Mouse (Mus musculus): Measurements from ENCODE around the gene Krt8. TPM values are rescaled to one million over a fixed set of nuclear protein-coding genes. Genes with fewer than 3 reads are reported as not detected.
"Not testable (repeated sequence)": the region's sequence is repeated elsewhere in the genome, so short reads cannot be mapped to it uniquely, and the experiment has no call there.

Gene Krt8
- polyA plus RNA-seq, 1 experiment from 2014 or later: 8.4 TPM

- Histone ChIP-seq H3K27me3 (peaks cover 65% of the 10 kb centered on the region), H3K4me2 (replicated peaks) (no peak overlapping the region), H3K4me1 (peaks cover 26% of the 10 kb centered on the region), H3K4me3 (no peak overlapping the region), H3K27ac (replicated peaks) (no peak overlapping the region), H3K36me3 (no peaks in the 10 kb centered on the region), H3K9ac (replicated peaks) (no peak overlapping the region), H3K9me3 (no peaks in the 10 kb centered on the region)
- WGBS: 39% methylated on average over 11 of the region's 11 CpGs
- ATAC-seq (ENCODE audit: low FRiP score, low read depth): no peak
Observed at GRCm38 (mm10) chr15:102006317-102006716, 2.0 kb upstream of the Krt8 start.

- Histone ChIP-seq H3K27me3 (peaks cover 75% of the 10 kb centered on the region), H3K4me3 (no peak overlapping the region), H3K4me2 (replicated peaks) (no peak overlapping the region), H3K9ac (replicated peaks) (no peak overlapping the region), H3K9me3 (no peaks in the 10 kb centered on the region), H3K27ac (replicated peaks) (no peak overlapping the region), H3K4me1 (peaks cover 26% of the 10 kb centered on the region), H3K36me3 (no peaks in the 10 kb centered on the region)
- ATAC-seq (ENCODE audit: low FRiP score, low read depth): no peak
- 43% methylated on average over 4 of the region's 4 CpGs for WGBS
Observed at GRCm38 (mm10) chr15:102005290-102005689, 1.0 kb upstream of the Krt8 start.

GRCm38 (mm10) chr15:102003516-102003915, 766 bp downstream of the Krt8 start:
- H3K4me2 ChIP-seq (replicated peaks): peak overlapping the region; percentile 53
- H3K9me3 ChIP-seq: no peaks in the 10 kb centered on the region
- H3K36me3 ChIP-seq: no peaks in the 10 kb centered on the region
- H3K9ac ChIP-seq (replicated peaks): no peak overlapping the region
- H3K27ac ChIP-seq (replicated peaks): no peak overlapping the region
- H3K27me3 ChIP-seq: peaks cover 78% of the 10 kb centered on the region
- WGBS: 11% methylated on average over 12 of the region's 12 CpGs
- no peak for ATAC-seq (ENCODE audit: low FRiP score, low read depth)
- peak overlapping the region; percentile 33 for H3K4me3 ChIP-seq
- peaks cover 26% of the 10 kb centered on the region for H3K4me1 ChIP-seq

- Histone ChIP-seq H3K4me2 (replicated peaks) (peak overlapping the region; percentile 53), H3K36me3 (no peaks in the 10 kb centered on the region), H3K4me3 (peak overlapping the region; percentile 33), H3K9ac (replicated peaks) (peak overlapping the region; percentile 37; the same call in 1 of the 2 replicates), H3K27me3 (peaks cover 75% of the 10 kb centered on the region), H3K4me1 (peaks cover 24% of the 10 kb centered on the region), H3K27ac (replicated peaks) (no peak overlapping the region), H3K9me3 (no peaks in the 10 kb centered on the region)
- peak; percentile 68 for ATAC-seq (ENCODE audit: low FRiP score, low read depth)
- 2% methylated on average over 33 of the region's 34 CpGs for WGBS
Observed at GRCm38 (mm10) chr15:102002646-102003488, 1.4 kb downstream of the Krt8 start.

DNA sequence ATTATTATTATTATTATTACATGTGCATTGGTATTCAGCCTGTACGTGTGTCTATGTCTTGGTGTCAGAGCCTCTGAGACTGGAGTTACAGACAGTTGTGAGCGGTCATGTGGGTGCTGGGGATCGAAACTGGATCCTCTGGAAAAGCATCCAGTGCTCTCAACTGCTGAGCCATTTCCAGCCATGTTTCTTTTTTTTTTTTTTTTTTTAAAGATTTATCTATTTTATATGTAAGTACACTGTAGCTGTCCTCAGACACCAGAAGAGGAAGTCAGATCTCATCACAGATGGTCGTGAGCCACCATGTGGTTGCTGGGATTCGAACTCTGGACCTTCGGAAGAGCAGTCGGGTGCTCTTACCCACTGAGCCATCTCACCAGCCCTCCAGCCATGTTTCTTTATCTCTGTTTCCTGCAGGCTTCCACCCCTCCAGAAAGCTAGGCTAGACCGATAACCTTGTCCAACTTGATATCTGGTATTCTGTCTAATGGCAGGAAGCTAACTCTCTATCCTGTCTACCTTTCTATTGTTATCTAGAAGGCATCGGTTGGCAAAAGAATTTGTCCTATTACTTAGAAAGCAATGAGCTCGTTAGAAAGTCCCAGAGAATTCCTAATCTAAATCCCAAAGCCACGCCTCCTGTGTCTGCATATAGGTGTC, 4.5 kb downstream of the Krt8 start:
- ATAC-seq (ENCODE audit: low FRiP score, low read depth): no peak
- Histone ChIP-seq H3K9ac (replicated peaks) (no peak overlapping the region), H3K27ac (replicated peaks) (no peak overlapping the region), H3K4me1 (peaks cover 10% of the 10 kb centered on the region), H3K9me3 (no peaks in the 10 kb centered on the region), H3K4me2 (replicated peaks) (no peak overlapping the region), H3K36me3 (no peaks in the 10 kb centered on the region), H3K4me3 (no peak overlapping the region), H3K27me3 (peaks cover 54% of the 10 kb centered on the region)
- 89% methylated on average over 11 of the region's 11 CpGs for WGBS

DNA sequence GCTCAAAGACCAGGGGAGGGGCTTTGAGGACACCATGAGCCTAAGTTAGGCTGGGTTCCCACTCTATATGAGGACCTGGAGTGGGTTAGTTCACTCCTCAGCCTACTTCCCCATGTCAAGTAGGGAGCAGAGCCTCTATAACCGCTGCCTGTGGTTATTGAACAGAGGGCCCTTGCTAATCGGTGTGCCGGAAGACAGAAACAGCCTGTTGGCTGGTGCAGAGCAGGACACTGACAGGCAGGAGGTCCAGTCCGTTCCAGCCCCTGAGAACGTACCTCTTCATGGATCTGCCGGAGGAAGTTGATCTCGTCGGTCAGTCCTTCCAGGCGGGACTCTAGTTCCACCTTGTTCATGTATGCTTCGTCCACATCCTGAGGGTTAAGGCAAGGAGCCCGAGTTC, 5.1 kb downstream of the Krt8 start:
- WGBS: 93% methylated on average over 11 of the region's 11 CpGs
- no peak for ATAC-seq (ENCODE audit: low FRiP score, low read depth)
- Histone ChIP-seq H3K27ac (replicated peaks) (no peak overlapping the region), H3K9me3 (no peaks in the 10 kb centered on the region), H3K4me3 (no peak overlapping the region), H3K36me3 (no peaks in the 10 kb centered on the region), H3K4me1 (peaks cover 10% of the 10 kb centered on the region), H3K27me3 (peaks cover 52% of the 10 kb centered on the region), H3K9ac (replicated peaks) (no peak overlapping the region), H3K4me2 (replicated peaks) (no peak overlapping the region)

GRCm38 (mm10) chr15:101996450-101997078, 7.7 kb downstream of the Krt8 start:
- H3K4me1 ChIP-seq; ATAC-seq (ENCODE audit: low FRiP score, low read depth); H3K27ac ChIP-seq (replicated peaks); H3K9ac ChIP-seq (replicated peaks); H3K9me3 ChIP-seq; H3K36me3 ChIP-seq; H3K4me3 ChIP-seq; H3K4me2 ChIP-seq (replicated peaks): not testable (repeated sequence)
- peaks cover 42% of the 10 kb centered on the region for H3K27me3 ChIP-seq
- WGBS: 84% methylated on average over 11 of the region's 11 CpGs

- H3K36me3 ChIP-seq: no peaks in the 10 kb centered on the region
- no peaks in the 10 kb centered on the region for H3K4me1 ChIP-seq
- no peak overlapping the region for H3K4me3 ChIP-seq
- no peak overlapping the region for H3K27ac ChIP-seq (replicated peaks)
- peaks cover 36% of the 10 kb centered on the region for H3K27me3 ChIP-seq
- no peak overlapping the region for H3K4me2 ChIP-seq (replicated peaks)
- WGBS: 87% methylated on average over 4 of the region's 4 CpGs
- ATAC-seq (ENCODE audit: low FRiP score, low read depth): no peak
- H3K9me3 ChIP-seq: no peaks in the 10 kb centered on the region
- no peak overlapping the region for H3K9ac ChIP-seq (replicated peaks)
Observed at GRCm38 (mm10) chr15:101995484-101996236, 8.6 kb downstream of the Krt8 start.

DNA sequence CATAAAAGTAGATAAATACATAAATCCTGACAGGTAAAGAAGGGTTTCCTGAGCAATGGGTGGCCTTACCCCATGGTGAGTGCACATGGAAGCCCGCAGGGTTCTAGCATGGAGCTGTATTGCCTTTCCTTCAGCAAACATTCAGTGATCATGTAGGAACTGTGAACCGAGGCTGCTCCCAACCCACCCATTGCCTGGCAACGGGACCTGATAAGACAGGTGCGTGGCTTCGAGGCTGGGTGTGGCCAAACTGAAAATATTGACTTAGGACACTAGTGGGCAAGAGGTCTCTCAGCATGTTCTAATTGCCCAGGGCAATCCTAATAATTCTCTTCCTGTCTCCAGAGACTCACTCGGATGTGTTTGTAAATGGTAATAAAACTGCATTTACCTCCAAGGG, 9.9 kb downstream of the Krt8 start:
- peaks cover 33% of the 10 kb centered on the region for H3K27me3 ChIP-seq
- no peaks in the 10 kb centered on the region for H3K9me3 ChIP-seq
- no peak overlapping the region for H3K4me3 ChIP-seq
- H3K4me2 ChIP-seq (replicated peaks): no peak overlapping the region
- no peaks in the 10 kb centered on the region for H3K4me1 ChIP-seq
- H3K36me3 ChIP-seq: no peaks in the 10 kb centered on the region
- H3K27ac ChIP-seq (replicated peaks): no peak overlapping the region
- H3K9ac ChIP-seq (replicated peaks): no peak overlapping the region
- no peak for ATAC-seq (ENCODE audit: low FRiP score, low read depth)
- WGBS: 92% methylated on average over 6 of the region's 6 CpGs

- Histone ChIP-seq H3K27me3 (peaks cover 36% of the 10 kb centered on the region), H3K27ac (replicated peaks) (no peak overlapping the region), H3K4me1 (no peaks in the 10 kb centered on the region), H3K9me3 (no peaks in the 10 kb centered on the region), H3K9ac (replicated peaks) (no peak overlapping the region), H3K36me3 (no peaks in the 10 kb centered on the region), H3K4me3 (no peak overlapping the region), H3K4me2 (replicated peaks) (no peak overlapping the region)
- no peak for ATAC-seq (ENCODE audit: low FRiP score, low read depth)
- WGBS: 85% methylated on average over 6 of the region's 6 CpGs
Observed at GRCm38 (mm10) chr15:101990946-101991345, 13.3 kb downstream of the Krt8 start.

GRCm38 (mm10) chr15:101988714-101989113, 15.6 kb downstream of the Krt8 start:
- ATAC-seq (ENCODE audit: low FRiP score, low read depth): no peak
- H3K4me1 ChIP-seq: peaks cover 3% of the 10 kb centered on the region; the same call in 1 of the 2 replicates
- no peak overlapping the region for H3K4me2 ChIP-seq (replicated peaks)
- H3K27ac ChIP-seq (replicated peaks): no peak overlapping the region
- no peak overlapping the region for H3K4me3 ChIP-seq
- H3K27me3 ChIP-seq: peaks cover 29% of the 10 kb centered on the region
- no peaks in the 10 kb centered on the region for H3K36me3 ChIP-seq
- no peaks in the 10 kb centered on the region for H3K9me3 ChIP-seq
- WGBS: 63% methylated on average over 8 of the region's 8 CpGs
- H3K9ac ChIP-seq (replicated peaks): no peak overlapping the region

Measured in midbrain, embryonic 12.5 days (tissue).